Mouse (Mus musculus): ENCODE results near the gene Stard13. TPM values are rescaled to one million over a fixed set of nuclear protein-coding genes. Genes with fewer than 3 reads are reported as not detected.

Stard13 gene
- polyA plus RNA-seq, 1 experiment from 2014 or later = 10.9 TPM

DNA sequence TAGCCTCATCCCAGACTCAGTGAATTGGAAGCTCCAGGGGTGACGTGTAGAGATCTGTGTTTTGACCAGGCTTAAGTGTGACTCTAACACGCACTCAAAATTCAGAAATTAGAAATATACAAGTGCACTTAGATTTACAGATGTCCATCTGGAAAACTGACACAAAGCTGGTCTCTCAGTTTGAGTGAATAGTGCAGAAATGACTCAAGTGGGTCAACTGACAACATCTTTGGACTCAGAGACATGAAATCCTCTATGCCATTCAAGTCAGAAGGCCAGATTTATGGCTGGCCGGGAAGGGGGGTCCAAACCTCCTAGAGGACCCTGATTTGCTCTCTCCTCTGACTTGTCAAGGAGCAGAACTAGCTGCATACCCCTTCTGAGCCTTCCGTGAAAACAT lies 85.6 kb downstream of the Stard13 start:
- no peak overlapping the region for H3K4me2 ChIP-seq (replicated peaks)
- no peak overlapping the region for H3K4me3 ChIP-seq
- WGBS = 81% methylated on average over 4 of the region's 4 CpGs
- H3K27ac ChIP-seq = no peak overlapping the region
- no peaks in the 10 kb centered on the region for H3K36me3 ChIP-seq
- H3K4me1 ChIP-seq = peaks cover 25% of the 10 kb centered on the region
- ATAC-seq (ENCODE audit: low FRiP score, low read depth) = no peak
- H3K27me3 ChIP-seq = no peaks in the 10 kb centered on the region
- H3K9ac ChIP-seq = no peak overlapping the region
- no peaks in the 10 kb centered on the region for H3K9me3 ChIP-seq

DNA sequence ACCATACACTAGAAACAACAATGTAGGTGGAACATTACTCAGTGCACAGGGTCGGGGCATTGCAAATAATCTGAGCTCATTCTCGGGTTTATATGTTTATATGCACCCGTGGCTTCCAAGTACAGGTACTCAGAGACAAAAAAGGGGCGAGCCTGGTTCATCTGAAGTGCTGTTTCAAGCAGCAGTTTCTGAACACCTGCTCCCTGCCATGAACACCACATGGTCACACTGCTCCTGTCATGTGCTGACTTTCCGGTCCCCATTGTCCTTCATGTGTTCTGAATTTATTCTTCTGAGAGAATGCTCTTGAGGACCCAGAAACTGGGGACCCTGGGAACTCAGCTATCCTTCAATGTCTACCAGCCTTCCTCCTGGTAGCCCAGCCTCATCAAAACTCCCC lies 87.8 kb downstream of the Stard13 start:
- 69% methylated on average over 5 of the region's 5 CpGs for WGBS
- Histone ChIP-seq H3K27me3 (no peaks in the 10 kb centered on the region), H3K4me3 (no peak overlapping the region), H3K4me1 (peaks cover 43% of the 10 kb centered on the region), H3K9me3 (no peaks in the 10 kb centered on the region), H3K27ac (no peak overlapping the region), H3K4me2 (replicated peaks) (no peak overlapping the region), H3K9ac (no peak overlapping the region), H3K36me3 (no peaks in the 10 kb centered on the region)
- ATAC-seq (ENCODE audit: low FRiP score, low read depth) = no peak

DNA sequence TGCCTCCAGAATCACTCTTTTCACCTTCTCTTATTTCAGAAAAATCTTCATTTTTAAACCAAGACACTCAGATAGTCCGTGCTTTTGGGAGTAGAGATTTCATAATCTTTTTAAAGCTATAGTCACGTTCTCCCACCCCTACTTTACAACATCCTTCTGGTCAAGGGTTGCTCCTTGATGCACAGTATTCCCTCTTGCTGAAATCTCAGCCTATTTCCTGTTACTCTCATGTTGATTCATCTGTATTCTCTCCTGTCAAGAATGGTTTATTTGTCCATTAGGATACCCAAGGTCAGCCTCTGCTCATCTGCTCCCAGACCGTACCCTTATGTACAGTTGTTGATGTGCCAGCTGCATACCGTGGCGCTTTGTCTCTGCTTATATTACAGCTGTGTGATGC lies 89.7 kb downstream of the Stard13 start:
- Histone ChIP-seq H3K9ac (no peak overlapping the region), H3K4me3 (no peak overlapping the region), H3K4me1 (peaks cover 33% of the 10 kb centered on the region), H3K27ac (peak overlapping the region; percentile 92), H3K36me3 (no peaks in the 10 kb centered on the region), H3K27me3 (no peaks in the 10 kb centered on the region), H3K4me2 (replicated peaks) (no peak overlapping the region), H3K9me3 (no peaks in the 10 kb centered on the region)
- 70% methylated on average over 5 of the region's 5 CpGs for WGBS
- no peak for ATAC-seq (ENCODE audit: low FRiP score, low read depth)

GRCm38 (mm10) chr5:151142671-151143601 lies 90.7 kb downstream of the Stard13 start:
- 12% methylated on average over 11 of the region's 11 CpGs for WGBS
- H3K9ac ChIP-seq = peak overlapping the region; percentile 51
- no peak overlapping the region for H3K4me3 ChIP-seq
- peak overlapping the region; percentile 92 for H3K27ac ChIP-seq
- peak overlapping the region; percentile 36 for H3K4me2 ChIP-seq (replicated peaks)
- no peaks in the 10 kb centered on the region for H3K9me3 ChIP-seq
- peak; percentile 78 for ATAC-seq (ENCODE audit: low FRiP score, low read depth)
- peaks cover 33% of the 10 kb centered on the region for H3K4me1 ChIP-seq
- H3K36me3 ChIP-seq = no peaks in the 10 kb centered on the region
- H3K27me3 ChIP-seq = no peaks in the 10 kb centered on the region

GRCm38 (mm10) chr5:151142241-151142640 lies 91.4 kb downstream of the Stard13 start:
- H3K27ac ChIP-seq = peak overlapping the region; percentile 92
- 37% methylated on average over 5 of the region's 5 CpGs for WGBS
- ATAC-seq (ENCODE audit: low FRiP score, low read depth) = no peak; the same call in 1 of the 2 replicates
- no peaks in the 10 kb centered on the region for H3K36me3 ChIP-seq
- no peak overlapping the region for H3K9ac ChIP-seq
- no peaks in the 10 kb centered on the region for H3K9me3 ChIP-seq
- no peaks in the 10 kb centered on the region for H3K27me3 ChIP-seq
- H3K4me1 ChIP-seq = peaks cover 35% of the 10 kb centered on the region
- H3K4me3 ChIP-seq = no peak overlapping the region
- H3K4me2 ChIP-seq (replicated peaks) = no peak overlapping the region

DNA sequence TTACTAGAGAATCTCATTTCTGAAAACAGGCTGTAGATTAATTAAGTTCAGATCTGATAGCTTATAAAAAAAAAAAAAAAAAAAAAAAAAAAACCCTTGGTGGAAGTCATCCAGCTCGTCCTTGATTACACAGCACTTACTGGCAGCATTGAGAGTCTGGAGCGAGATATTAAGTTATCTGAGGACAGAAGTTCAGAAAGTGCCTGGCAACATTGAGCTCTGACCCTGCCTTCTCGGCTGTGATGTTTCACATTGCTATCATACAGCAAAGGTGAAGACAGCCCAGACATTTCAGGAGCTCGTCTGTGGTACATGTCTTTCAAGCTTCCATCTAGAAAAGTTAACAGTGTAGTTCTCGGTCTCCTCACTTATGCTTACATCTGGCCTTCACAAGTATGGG lies 95.7 kb downstream of the Stard13 start:
- Histone ChIP-seq H3K36me3 (no peaks in the 10 kb centered on the region), H3K4me3 (no peak overlapping the region), H3K27ac (no peak overlapping the region), H3K9me3 (0 out of 2 replicates have a peak, but pooled peaks cover 3% of the 10 kb centered on the region), H3K9ac (no peak overlapping the region), H3K4me1 (peaks cover 41% of the 10 kb centered on the region), H3K27me3 (no peaks in the 10 kb centered on the region), H3K4me2 (replicated peaks) (no peak overlapping the region)
- ATAC-seq (ENCODE audit: low FRiP score, low read depth) = no peak
- 90% methylated on average over 5 of the region's 5 CpGs for WGBS

DNA sequence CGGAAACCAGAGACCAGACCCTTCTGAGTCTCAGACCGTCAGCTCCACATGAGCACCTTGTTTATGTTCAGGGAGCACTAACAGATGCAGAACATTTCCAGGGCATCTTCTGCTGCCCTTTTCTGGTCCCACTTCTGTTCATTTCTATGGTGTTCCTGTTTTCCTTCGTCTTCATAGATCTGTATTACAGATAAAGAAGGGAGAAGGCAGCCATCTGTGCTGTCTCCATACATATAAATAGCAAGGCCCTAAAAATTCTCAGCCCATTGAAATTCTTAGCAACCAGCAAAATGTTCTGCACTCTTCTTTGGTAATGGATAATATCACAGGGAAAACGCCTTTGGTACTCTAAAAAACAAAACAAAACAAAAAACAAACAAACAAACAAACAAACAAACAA lies 96.3 kb downstream of the Stard13 start:
- Histone ChIP-seq H3K4me1 (peaks cover 35% of the 10 kb centered on the region), H3K27ac (no peak overlapping the region), H3K9ac (no peak overlapping the region), H3K4me3 (no peak overlapping the region), H3K4me2 (replicated peaks) (no peak overlapping the region), H3K9me3 (0 out of 2 replicates have a peak, but pooled peaks cover 3% of the 10 kb centered on the region), H3K36me3 (no peaks in the 10 kb centered on the region), H3K27me3 (no peaks in the 10 kb centered on the region)
- ATAC-seq (ENCODE audit: low FRiP score, low read depth) = no peak
- 51% methylated on average over 4 of the region's 4 CpGs for WGBS

- ATAC-seq (ENCODE audit: low FRiP score, low read depth) = peak; percentile 44
- no peaks in the 10 kb centered on the region for H3K27me3 ChIP-seq
These were observed 97.7 kb downstream of the Stard13 start for GRCm38 (mm10) chr5:151135965-151136364.

GRCm38 (mm10) chr5:151135078-151135826 lies 98.4 kb downstream of the Stard13 start:
- Histone ChIP-seq H3K27me3 (no peaks in the 10 kb centered on the region), H3K9me3 (0 out of 2 replicates have a peak, but pooled peaks cover 3% of the 10 kb centered on the region), H3K4me3 (no peak overlapping the region), H3K4me2 (replicated peaks) (no peak overlapping the region), H3K4me1 (peaks cover 25% of the 10 kb centered on the region), H3K27ac (peak overlapping the region; percentile 40; the same call in 1 of the 2 replicates), H3K9ac (no peak overlapping the region), H3K36me3 (no peaks in the 10 kb centered on the region)
- 48% methylated on average over 8 of the region's 8 CpGs for WGBS
- no peak for ATAC-seq (ENCODE audit: low FRiP score, low read depth)

More at GRCm38 (mm10) chr5:151135965-151136364, 97.7 kb downstream of the Stard13 start:
- peak overlapping the region; percentile 40; the same call in 1 of the 2 replicates for H3K27ac ChIP-seq
- peaks cover 25% of the 10 kb centered on the region for H3K4me1 ChIP-seq
- H3K4me3 ChIP-seq = no peak overlapping the region
- H3K36me3 ChIP-seq = no peaks in the 10 kb centered on the region
- H3K9me3 ChIP-seq = 0 out of 2 replicates have a peak, but pooled peaks cover 3% of the 10 kb centered on the region
- 29% methylated on average over 6 of the region's 6 CpGs for WGBS
- H3K9ac ChIP-seq = no peak overlapping the region
- no peak overlapping the region for H3K4me2 ChIP-seq (replicated peaks)

- Histone ChIP-seq H3K4me2 (replicated peaks) (no peak overlapping the region), H3K36me3 (no peaks in the 10 kb centered on the region), H3K27ac (no peak overlapping the region), H3K4me1 (peaks cover 25% of the 10 kb centered on the region), H3K27me3 (no peaks in the 10 kb centered on the region), H3K9ac (no peak overlapping the region), H3K4me3 (no peak overlapping the region), H3K9me3 (0 out of 2 replicates have a peak, but pooled peaks cover 3% of the 10 kb centered on the region)
- ATAC-seq (ENCODE audit: low FRiP score, low read depth) = no peak
- 76% methylated on average over 4 of the region's 4 CpGs for WGBS
These were observed 99.4 kb downstream of the Stard13 start for GRCm38 (mm10) chr5:151134202-151134601.

- no peak overlapping the region for H3K27ac ChIP-seq
- no peaks in the 10 kb centered on the region for H3K27me3 ChIP-seq
- no peak for ATAC-seq (ENCODE audit: low FRiP score, low read depth)
- H3K4me1 ChIP-seq = peaks cover 25% of the 10 kb centered on the region
- H3K4me2 ChIP-seq (replicated peaks) = no peak overlapping the region
- no peaks in the 10 kb centered on the region for H3K36me3 ChIP-seq
- 0 out of 2 replicates have a peak, but pooled peaks cover 3% of the 10 kb centered on the region for H3K9me3 ChIP-seq
- H3K9ac ChIP-seq = no peak overlapping the region
- 90% methylated on average over 14 of the region's 14 CpGs for WGBS
- no peak overlapping the region for H3K4me3 ChIP-seq
These were observed 99.9 kb downstream of the Stard13 start for GRCm38 (mm10) chr5:151133744-151134143.

DNA sequence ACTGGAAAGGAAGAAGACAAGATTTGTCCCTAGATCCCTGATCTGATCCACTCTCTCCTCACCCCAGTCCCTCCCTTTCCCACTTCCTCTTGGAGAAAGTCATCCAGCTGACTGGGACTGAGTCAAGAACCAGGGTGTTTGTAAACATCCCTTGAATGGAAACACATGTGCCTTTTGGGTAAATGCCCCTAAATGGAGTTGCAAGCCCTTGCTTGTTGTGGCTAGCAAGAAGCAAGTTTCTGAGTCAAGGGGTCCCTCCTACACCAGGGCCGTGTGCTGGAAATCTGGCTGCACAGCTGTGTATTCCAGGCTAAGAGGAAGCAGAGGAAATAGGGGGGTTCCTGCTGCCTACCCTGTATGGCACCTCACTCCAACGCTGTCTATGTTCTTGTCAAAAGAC lies 103.9 kb downstream of the Stard13 start:
- Histone ChIP-seq H3K4me3 (no peak overlapping the region), H3K4me2 (replicated peaks) (no peak overlapping the region), H3K27ac (no peak overlapping the region), H3K36me3 (no peaks in the 10 kb centered on the region), H3K9me3 (no peaks in the 10 kb centered on the region), H3K9ac (no peak overlapping the region), H3K27me3 (no peaks in the 10 kb centered on the region), H3K4me1 (peaks cover 18% of the 10 kb centered on the region)
- WGBS = 53% methylated on average over 2 of the region's 2 CpGs
- ATAC-seq (ENCODE audit: low FRiP score, low read depth) = no peak
